Mouse (Mus musculus) testis, adult 2 months (tissue): ENCODE measurements around the gene B3gnt7.

Experiments
- CTCF ChIP-seq: fragments of 200-500 bp; IDR thresholded peaks from 2 replicates; pipeline ENCODE4 v1.5.1; 2012; ENCODE audit warnings: low read depth, mild to moderate bottlenecking, inconsistent platforms, low read length, moderate library complexity; ENCODE audit not compliant: control insufficient read depth, insufficient read depth, insufficient replicate concordance
- POLR2A ChIP-seq: fragments of 200-500 bp; IDR thresholded peaks from 2 replicates; pipeline ENCODE4 v1.6.1; 2012; ENCODE audit warnings: low read depth, mild to moderate bottlenecking, inconsistent platforms, low read length, moderate library complexity; ENCODE audit not compliant: control insufficient read depth

GRCm38 (mm10) chr1:86269190-86269508 lies 33.5 kb upstream of the B3gnt7 start:
- no peak for TF ChIP-seq POLR2A
- TF ChIP-seq CTCF, result no peak
